Mouse (Mus musculus) ovary, postnatal 10 days (tissue): ENCODE data around the gene Mtfmt.

ENCODE experiments used
- DNase-seq: peaks from one replicate; pipeline ENCODE4 v3.0.0; 2022; ENCODE audit warnings: low spot score

Gene Mtfmt

DNA sequence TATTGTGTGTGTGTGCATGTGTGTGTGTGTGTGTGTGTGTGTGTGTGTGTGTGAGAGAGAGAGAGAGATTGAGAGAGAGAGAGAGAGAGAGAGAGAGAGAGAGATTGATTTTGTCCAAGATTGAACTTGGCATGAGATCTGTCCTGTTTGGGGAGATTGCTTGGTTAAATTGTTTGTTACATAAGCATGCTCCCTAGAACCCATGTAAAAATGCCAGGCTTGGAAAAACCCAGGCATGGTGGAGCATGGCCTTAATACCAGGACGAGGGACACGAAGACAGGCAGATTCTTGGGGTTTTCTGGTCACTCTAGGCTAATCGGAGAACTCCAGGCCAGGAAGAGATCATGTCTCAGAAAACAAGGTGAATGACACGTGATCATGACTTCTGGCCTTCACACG is 7.6 kb upstream of the Mtfmt start:
- no peak for DNase-seq

DNA sequence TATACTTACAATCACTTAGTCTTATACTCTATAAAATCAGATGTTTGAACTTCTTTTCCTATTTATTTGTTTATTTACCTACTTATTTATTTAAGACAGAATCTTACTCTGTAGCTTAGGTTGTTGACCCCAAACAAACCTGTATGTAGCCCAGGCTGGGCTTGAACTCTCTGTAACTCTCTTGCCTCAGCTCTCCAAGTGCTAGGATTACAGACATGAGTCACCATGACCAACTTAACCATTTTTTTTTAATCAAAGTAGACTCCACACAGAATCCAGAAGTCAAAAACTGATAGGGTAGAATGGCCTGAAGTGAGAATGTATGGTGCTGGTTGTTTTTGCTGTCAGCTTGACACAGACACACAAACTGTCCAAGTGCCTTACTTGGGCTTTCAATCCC is 5.2 kb upstream of the Mtfmt start:
- DNase-seq, result no peak

- no peak for DNase-seq
These were observed 4.7 kb upstream of the Mtfmt start for GRCm38 (mm10) chr9:65430921-65431320.

- peak; percentile 75 for DNase-seq
These were observed 3.3 kb upstream of the Mtfmt start for GRCm38 (mm10) chr9:65432236-65432635.

GRCm38 (mm10) chr9:65434140-65434539 is 1.4 kb upstream of the Mtfmt start:
- peak; percentile 21 for DNase-seq

DNA sequence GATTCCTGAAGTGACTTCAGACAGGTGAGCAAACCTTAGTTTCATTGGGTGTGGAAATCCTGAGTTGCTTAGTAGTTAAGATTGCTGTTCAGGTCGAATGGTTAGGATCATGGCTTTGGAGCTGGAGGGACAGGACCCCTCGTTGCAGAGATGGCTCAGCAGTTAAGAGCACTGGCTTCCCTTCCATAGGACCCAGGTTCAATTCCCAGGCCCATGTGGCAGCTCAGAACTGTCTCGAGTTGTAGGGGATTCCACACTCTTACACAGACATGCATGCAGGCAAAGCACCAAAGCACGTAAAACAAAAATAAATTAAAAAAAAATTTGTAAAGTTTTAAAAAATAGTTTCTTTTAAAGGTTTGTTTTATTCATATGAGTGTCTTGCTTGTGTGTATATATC is 371 bp upstream of the Mtfmt start:
- DNase-seq, result no peak

DNA sequence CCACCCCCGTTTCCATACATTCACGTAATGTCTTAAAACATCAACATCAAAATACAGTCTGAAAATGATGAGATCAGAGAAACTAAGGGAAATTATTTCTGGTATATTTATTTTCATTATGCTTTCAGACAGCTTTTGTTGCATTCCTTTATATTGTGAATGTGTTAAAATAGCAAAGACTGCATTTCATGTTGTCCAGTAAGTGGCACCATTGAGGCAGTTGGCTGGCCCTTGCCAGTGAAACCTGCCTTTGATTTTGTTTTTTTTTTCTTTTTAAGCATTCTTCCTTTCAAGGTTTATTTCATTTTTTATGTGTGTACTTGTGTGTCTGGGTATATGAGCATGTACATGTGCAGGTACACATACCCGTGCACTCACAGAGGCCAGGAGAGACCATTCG is 9.1 kb downstream of the Mtfmt start:
- DNase-seq, result no peak

GRCm38 (mm10) chr9:65447951-65448350 is 12.4 kb downstream of the Mtfmt start:
- no peak for DNase-seq

DNA sequence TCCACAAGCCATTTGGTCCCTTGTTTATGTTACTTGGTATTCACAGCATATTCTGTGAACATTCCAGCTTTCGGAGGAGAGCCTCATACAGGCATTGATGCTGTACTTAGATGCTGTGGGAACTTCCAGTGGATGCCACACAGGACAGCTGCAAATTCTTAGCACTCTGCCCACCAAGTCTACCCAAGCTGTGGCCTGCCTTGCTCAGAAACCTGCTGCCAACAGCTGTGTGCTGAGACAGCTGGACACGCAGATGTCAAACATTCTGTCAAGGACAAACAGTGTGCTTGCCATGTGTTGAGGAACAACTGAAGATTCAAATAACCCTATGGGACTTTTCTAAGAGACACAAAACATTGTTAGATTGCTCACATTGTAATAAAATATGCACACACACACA is 23.4 kb downstream of the Mtfmt start:
- no peak for DNase-seq

GRCm38 (mm10) chr9:65460198-65460597 is 24.6 kb downstream of the Mtfmt start:
- DNase-seq, result no peak

DNA sequence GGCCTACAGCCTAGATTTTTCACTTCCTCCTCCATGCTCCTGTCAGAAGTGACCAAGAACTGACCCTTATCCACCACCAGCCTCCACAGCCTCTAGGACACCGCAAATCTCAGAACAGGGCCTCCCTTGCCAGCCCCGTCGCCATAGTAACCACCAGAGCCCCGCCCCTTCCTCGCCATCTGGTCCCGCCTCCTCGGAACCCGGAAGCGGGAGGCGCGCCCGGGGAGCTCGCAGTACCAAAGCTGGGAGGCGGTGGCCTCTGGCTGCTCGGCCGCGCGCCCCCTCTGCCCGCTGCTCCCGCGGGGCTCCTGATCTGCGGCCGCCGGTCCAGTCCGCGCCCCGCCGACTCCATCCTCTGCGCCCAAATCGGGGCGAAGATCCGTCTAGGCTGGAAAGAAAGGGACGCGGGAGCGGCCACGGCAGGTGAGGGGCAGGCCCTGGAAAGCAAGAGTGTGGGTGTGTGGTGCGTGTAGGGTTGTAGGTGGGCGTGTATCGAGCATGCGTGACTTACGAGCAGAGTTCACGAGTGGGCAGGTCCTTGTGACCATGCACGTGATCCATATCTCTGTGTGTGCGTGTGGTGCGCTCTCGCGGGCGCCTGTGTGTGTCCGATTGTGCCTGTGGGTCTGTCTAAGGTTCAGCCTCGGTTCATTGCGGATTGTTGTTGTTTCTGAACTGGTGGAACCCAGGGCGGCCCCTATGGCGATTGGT is 25.3 kb downstream of the Mtfmt start, which contains the start of gene Spg21:
Gene Spg21 (plus strand): TSS at position 216 of the 711 bp plus-strand sequence.
- peak; percentile 96 for DNase-seq

GRCm38 (mm10) chr9:65462544-65462943 is 27.0 kb downstream of the Mtfmt start:
- DNase-seq, result no peak

DNA sequence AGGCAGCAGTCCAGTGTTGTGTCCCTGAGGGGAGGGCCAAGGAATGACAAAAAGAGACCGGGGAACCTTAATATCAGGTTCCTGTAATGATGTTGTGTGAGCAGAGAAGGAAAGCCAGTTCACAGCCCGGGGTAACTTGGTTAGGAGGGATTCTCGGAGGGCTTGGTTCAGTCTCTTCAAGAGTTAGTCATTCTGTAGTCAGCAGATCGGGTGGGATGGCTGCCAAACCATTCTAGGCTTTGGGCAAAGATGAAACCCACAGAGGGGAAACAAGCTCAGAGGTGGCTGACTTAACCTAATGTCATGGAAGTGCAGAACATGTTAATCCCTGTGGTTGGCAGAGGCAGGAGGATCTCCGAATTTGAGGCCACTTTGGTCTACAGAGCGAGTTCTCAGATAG is 28.6 kb downstream of the Mtfmt start:
- DNase-seq, result no peak

GRCm38 (mm10) chr9:65465241-65465640 is 29.7 kb downstream of the Mtfmt start:
- DNase-seq, result no peak

DNA sequence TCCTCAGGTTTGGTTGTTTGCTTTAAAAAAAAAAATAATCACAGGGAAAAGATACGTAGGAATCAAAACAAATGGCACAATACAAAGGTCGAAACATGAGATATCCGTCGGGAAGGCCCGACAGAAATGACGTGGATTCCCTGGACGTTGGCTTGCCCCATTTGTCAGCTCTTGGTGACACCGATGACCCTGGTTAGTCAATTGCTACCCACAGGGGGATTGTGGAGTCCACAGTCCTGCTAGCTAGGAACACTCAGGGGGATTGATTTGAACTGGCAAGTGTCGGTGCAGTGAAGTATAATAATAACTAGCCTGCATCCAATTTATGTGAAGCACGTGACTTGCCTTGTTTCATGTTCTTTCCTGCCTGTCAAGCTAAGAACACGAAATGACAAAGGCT is 32.1 kb downstream of the Mtfmt start:
- no peak for DNase-seq

DNA sequence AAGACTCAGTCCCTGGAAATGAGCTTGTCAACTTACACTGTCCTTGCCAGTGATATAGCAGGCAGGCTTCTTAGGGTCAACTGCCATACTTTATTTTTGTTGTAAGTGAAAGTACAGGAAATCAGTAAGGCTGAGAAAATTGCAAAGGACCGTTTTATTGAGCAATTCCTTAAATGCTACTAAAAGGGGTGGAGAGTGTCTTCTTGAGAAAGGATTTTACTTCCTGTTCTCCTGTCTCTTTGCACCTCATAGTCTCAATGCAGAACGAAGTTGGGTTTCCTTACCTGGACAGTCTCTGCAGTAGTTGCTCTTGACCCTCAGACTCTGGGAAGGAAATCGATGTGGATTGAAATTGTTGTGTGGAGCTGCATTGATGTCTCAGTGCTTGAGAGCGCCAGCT is 37.2 kb downstream of the Mtfmt start:
- DNase-seq, result no peak

DNA sequence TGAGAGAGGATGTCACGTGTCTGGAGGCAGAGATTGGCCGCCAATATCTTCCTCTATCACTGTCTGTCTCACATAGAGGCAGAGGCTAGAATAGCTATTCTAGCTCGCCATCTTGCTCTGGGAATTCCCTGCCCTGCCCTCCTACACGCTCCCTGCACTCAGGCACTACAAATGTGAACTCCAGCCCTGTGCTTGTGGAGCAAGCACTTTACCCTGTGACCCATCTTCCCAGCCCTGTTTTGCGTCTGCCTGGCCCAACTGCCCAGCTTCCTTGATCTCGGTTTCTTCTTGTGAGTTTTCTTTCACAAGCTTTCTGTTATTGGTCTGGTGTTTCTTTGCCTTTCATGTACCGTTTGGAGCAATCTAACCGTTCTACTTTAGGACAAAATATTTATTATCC is 43.6 kb downstream of the Mtfmt start:
- no peak for DNase-seq

DNA sequence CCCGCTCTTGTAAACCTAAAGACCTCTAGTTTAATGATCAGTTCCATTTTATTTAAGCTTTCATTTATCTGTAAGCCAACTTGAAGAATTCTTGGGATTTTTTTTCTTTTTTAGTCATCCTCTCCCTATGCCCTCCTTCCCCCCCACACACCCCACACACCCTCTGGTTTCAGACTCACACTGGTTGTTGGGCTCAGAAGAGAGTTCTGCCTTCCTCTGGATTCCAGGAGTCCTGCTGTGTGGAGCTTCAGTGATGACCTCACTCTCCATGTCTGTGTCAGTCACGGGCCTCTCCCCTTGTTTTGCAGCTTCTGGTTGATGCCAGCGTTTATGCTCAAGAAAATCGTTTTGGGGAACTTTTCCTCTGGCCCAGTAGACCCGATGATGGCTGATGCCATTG is 44.5 kb downstream of the Mtfmt start:
- DNase-seq, result no peak

DNA sequence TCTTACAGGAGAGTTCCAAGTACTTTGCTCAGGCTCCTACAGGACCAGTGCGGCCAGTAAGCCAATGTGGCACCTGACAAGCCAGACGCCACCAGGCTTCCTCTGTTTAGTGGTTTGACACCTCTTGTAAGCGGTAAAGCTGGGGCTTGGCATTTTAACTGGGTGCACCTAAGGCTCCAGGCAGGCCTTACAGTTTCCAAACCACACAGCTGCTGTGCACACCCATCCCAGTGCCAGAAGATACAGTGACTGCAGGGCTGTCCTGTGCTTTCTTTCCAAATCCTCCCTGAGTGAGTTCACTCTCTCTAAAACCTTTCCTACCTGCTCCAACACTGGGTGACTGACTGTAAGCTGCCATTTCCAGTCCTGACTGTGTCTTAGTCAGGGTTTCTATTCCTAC is 55.9 kb downstream of the Mtfmt start:
- DNase-seq, result no peak

- DNase-seq, result no peak
These were observed 56.8 kb downstream of the Mtfmt start for GRCm38 (mm10) chr9:65492351-65492750.

- no peak for DNase-seq
These were observed 57.3 kb downstream of the Mtfmt start for GRCm38 (mm10) chr9:65492851-65493250.

DNA sequence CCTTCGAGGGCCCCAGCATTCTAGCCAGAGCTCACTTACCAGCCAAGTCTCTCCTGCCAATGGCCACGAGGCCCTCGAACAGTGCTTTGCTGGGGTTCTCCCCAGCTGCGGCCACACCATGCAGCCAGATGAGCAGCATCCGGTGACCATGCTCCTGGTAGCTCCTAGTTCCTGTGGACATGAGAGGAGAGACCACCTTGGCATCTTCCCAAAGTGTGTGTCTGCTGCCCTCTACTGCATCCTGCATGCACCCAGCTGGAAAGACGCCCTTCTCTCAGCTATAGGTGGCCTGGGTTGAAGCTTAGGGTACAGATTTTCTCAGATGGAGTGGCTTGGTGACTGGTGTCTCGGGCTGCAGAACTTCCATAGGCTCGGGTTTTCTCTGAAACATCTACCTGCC is 66.6 kb downstream of the Mtfmt start:
- no peak for DNase-seq
